Mouse (Mus musculus) heart, postnatal 0 days (tissue): ENCODE results near the gene Zfpm1.

Source experiments
- CTCF ChIP-seq: IDR thresholded peaks from 2 replicates; pipeline ENCODE4 v1.5.1; 2016; ENCODE audit warnings: antibody characterized with exemption, control low read depth, low read depth
- EP300 ChIP-seq: IDR thresholded peaks from 2 replicates; pipeline ENCODE4 v1.6.1; 2016; ENCODE audit warnings: antibody characterized with exemption, low read depth

- no peak for TF ChIP-seq EP300
- no peak for TF ChIP-seq CTCF
Measured at GRCm38 (mm10) chr8:122371706-122372105, 89.8 kb downstream of the Zfpm1 start.
